Mouse (Mus musculus) urinary bladder, postnatal 14 days (tissue): ENCODE data around the gene Hmgb4.

ENCODE experiments used
- DNase-seq: peaks from one replicate; pipeline ENCODE4 v3.0.0; 2021; ENCODE audit warnings: low spot score

Gene Hmgb4

GRCm38 (mm10) chr4:128260907-128261560 is at the start of gene Hmgb4:
TSS of gene Hmgb4 (minus strand) at chr4:128260957.
- no peak for DNase-seq

- no peak for DNase-seq
These were observed 45.3 kb upstream of the Hmgb4 start for GRCm38 (mm10) chr4:128306011-128306410.

GRCm38 (mm10) chr4:128304049-128304448 is 43.3 kb upstream of the Hmgb4 start:
- no peak for DNase-seq

DNA sequence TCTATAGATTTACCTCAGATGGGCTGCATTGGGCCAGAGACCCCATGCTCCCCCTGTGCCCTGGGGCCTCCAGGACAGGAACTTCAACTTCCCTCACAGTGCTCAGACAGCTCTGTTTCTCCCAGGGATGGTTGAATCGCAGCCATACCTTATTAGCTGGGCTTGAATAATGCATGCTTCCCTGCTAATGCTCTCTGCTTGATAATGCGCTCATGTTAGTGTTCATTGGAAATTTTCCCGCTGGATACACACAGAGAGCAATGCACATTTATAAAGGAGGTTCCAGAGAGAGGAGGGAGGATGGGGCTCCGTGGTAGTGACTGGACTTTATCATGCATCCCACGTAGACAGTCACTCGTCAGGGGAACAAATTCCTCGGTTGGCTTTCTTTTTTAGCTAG is 27.3 kb upstream of the Hmgb4 start:
- no peak for DNase-seq

DNA sequence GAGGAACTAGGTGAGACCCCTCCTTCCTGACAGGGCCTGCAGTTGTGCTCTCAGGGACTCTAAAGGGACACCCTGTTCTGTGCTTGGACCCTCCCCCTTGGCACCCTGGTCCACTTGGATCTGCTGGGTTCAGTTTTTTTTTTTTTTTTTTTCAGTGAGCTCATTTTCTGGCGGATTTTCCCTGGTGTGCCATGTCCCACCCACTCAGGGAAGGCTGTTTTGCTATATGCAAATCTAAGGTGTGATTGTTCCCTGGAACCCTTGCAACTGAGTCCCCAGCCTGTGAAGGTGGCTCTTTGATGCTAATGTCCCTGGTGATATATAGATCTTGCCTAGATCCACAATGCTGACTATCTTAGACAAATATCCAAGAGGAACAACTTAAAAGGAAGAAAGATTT is 24.3 kb upstream of the Hmgb4 start:
- no peak for DNase-seq

DNA sequence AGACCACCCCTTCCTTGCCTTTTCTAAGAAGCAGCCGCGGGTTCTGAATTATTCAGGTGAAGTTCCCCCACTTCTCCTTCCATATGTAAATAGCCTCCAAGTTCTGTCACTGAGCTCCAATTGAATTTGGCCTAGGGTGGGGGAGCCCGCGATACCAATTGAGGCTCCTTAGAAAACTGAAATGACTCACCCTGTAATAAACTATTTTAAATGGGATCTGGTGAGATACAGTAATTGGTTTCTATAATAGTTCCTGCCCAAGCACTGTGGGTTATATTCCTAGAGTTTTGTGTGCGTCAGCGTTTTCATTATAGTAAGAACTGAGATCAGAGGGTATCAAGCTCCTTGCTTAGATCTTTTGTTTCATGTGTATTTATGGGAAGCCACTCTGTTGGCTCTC is 14.8 kb upstream of the Hmgb4 start:
- DNase-seq: no peak

DNA sequence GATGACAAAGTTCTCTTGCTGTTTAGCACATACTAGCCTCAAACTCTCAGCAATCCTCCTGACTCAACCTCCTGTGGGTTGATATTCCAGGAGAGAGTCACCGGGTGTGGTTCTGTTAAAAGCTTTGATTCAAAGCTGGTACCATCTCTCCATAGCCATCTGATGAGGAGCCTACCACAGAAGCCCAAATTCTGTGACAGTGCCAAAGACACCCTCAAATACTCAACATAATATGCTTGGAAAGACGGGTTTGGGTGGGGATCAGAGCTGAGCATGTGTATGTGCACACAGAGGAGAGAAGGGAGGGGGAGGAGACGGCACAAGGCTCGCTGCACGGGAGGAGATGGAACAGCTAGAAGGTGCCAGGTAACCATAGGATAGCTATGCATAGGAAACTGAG is 14.4 kb upstream of the Hmgb4 start:
- DNase-seq: no peak

- DNase-seq: no peak
These were observed 12.4 kb upstream of the Hmgb4 start for GRCm38 (mm10) chr4:128273146-128273545.

DNA sequence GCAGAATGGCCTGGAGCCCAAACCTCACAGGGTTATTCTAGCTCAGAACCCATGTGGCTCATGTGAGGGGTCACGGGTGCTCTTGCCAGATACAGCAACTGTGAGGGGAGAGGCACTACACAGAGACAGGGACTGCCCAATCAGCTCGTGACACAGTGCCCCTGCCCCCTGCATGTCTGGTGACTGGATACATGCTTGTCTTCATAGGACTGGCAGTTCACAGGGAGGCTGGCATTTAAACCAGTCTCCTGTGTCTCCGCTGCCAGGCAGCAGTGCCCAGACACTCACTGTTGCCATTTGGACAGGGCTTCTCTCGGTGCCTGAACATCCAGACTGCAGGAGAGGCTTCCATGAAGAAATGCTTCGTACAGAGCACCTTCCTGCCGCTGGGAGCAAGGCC is 11.7 kb upstream of the Hmgb4 start:
- no peak for DNase-seq

- no peak for DNase-seq
These were observed 10.2 kb upstream of the Hmgb4 start for GRCm38 (mm10) chr4:128270931-128271330.

DNA sequence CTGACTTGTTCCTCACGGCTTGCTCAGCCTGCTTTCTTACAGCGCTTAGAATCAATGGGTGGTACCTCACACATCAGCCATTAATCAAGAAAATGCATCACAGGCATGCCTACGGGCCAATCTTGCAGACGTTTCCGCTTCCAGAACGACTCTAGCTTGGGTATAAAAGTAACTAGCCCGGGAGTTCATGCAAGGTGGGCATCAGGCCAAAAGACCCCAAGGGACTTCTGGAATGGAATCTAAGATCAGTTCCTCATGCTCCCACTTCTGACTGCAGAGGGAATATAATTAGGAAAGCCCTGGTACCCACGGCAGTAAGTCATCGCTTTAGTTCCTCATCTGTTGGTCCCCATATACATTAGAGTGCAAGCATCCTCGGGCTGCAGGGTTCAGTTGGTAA is 9.4 kb upstream of the Hmgb4 start:
- DNase-seq: no peak

DNA sequence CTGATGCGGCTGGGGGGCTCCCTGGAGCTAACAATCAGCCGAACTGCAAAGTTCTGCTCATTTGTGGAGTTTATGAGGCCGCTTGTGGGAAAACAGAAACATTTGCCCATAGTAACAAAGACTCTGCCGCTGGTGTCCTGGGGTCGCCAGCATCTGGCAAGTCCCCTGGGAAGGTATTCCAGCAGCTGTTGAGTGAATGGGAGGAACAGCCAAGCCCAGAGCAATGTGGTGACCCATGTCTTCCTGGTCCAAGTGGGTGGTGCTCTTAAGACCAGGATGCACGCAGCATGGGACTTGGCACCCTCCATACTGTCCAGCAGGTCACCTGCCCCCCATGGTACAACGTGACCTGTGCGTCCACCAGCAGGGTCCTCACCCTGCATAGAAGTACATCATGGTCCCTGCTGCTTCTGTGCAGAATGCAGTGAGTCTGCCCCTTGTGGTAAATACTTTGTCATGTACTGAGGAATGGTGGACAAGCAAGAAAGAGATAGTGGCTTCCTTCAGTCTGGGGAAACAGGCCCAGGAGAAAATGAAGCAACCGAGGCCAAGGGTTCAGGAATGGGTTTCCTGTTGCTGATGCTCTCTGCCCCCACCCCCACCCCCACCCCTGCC is 8.6 kb upstream of the Hmgb4 start:
- no peak for DNase-seq

GRCm38 (mm10) chr4:128265341-128265740 is 4.6 kb upstream of the Hmgb4 start:
- no peak for DNase-seq

- DNase-seq: no peak
These were observed 3.7 kb upstream of the Hmgb4 start for GRCm38 (mm10) chr4:128264491-128264890.

- no peak for DNase-seq
These were observed 1.5 kb downstream of the Hmgb4 start for GRCm38 (mm10) chr4:128259211-128259610.

DNA sequence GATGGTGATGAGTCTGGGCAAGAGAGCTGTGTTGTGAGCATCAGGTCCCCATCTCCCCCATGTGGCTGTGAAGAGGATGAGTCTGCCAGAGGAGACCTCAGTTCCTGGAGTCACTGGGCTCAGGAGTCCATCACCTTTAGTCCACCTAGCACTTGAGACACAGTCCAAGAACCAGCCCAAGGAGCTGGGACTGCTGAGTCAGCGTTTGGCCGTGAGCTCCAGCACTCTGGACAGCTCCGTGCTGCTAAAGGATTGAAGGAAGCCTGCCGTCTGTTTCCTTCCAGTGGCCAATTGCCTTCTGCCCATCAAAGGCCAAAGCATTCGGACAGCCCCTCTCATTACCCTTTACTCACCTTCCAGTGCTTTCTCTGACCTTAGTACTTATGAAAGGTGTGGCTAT is 12.1 kb downstream of the Hmgb4 start:
- DNase-seq: peak; percentile 11

DNA sequence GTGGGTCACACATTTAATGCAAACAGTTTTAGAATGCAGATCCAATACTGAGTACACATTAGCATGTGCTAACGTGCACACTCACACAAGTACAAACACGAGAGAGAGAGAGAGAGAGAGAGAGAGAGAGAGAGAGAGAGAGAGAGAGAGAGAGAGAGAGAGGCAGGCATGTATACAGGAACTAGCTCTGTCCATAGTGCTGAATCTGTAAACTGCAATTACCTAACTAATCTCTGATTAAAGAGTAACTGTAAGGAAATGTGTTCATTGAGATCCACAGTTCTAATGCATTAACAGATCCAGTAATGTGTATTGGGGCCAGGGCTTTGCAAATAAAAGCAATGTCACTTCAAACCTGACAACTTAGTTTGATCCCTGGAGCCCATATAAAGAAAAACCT is 15.6 kb downstream of the Hmgb4 start:
- no peak for DNase-seq

GRCm38 (mm10) chr4:128241854-128242356 is 18.9 kb downstream of the Hmgb4 start:
- no peak for DNase-seq

- DNase-seq: no peak
These were observed 19.5 kb downstream of the Hmgb4 start for GRCm38 (mm10) chr4:128241075-128241853.

DNA sequence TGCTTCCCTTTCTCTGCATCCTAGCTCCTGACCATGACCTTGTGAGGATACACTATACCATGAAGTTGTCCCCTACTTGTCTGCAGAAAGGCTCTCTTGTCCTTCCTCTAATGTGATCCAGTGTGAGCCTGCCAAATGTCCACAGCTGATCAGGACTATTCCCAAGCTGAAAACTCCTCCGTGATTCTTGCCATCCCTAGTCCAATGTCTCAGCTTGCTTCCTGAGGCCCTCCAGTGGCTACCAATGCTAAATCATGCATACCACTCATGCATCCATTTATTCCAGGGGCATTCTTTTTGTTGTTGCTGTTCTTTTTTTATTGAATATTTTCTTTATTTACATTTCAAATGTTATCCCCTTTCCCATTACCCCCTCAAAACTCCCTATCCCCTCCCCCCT is 21.6 kb downstream of the Hmgb4 start:
- no peak for DNase-seq

DNA sequence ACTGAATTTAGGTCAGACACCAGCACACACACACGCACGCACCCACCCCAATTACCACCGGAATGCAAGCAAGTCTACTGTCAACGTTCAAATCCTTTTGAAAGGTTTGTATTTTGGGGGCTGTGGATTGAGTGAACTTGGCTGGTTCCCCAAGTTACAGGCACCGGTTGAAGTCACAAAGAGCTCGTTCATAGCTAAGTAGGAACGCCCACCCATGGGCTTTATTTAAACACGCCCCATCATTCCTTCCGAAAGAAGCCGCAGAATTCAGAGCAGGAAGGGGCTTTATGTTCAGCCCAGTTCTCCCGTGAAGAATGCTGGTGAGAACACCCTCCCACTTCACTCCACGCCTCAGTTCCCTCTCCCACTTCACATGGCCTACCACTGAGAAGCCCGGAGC is 27.3 kb downstream of the Hmgb4 start:
- no peak for DNase-seq

GRCm38 (mm10) chr4:128227377-128228316 is 33.1 kb downstream of the Hmgb4 start:
- no peak for DNase-seq
